Mouse (Mus musculus): ENCODE data around the gene Olfr552.

DNA sequence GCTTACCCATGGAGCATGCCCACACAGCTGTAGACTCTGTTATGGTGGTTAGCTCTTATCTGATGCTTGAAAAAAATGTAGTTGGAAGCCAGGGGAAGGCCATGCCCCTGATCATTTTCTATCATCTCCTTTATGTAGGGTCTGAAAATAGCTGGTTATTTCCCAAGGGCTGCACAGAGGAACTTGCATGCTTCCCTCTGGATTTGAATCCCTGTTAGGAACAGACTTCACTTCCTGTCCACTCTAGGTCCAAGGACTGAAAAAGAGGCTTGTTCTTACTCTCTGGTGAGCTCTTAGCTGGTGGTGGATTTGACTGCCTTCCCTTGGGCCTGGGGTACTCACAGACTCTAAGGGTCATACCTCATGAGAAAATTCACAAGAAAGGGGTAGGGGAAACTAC lies 20.5 kb downstream of the Olfr552 start, which contains the start of gene Olfr553:
- TF ChIP-seq POLR2A (IDR thresholded peaks at IDR 0.05; ENCODE audit: borderline replicate concordance, insufficient read depth, low read length) = no peak
- no peak for TF ChIP-seq CTCF (IDR thresholded peaks at IDR 0.05; ENCODE audit: borderline replicate concordance, insufficient read depth, low read depth, low read length)

Data from cerebellum, adult 2 months (tissue).